Mouse (Mus musculus) lung, postnatal 0 days (tissue): ENCODE measurements around the gene Vamp1. TPM values are rescaled to one million over a fixed set of nuclear protein-coding genes. Genes with fewer than 3 reads are reported as not detected.

Source experiments
- ATAC-seq: fragments of 200-750 bp; cut with Nextera tagmentation; 2 replicates; pipeline ENCODE4 v1.8.0; 2017; ENCODE audit warnings: moderate library complexity
- DNase-seq: peaks from one replicate; pipeline ENCODE4 v3.0.0-alpha.2; 2016; ENCODE audit warnings: low spot score
- H3K27ac ChIP-seq: fragments of 300-500 bp; sonication (generic); 2 replicates; pipeline ENCODE4 v1.5.1; 2014; ENCODE audit warnings: antibody characterized with exemption, mild to moderate bottlenecking, low read length, mixed read lengths
- H3K27me3 ChIP-seq: fragments of 300-500 bp; sonication (generic); replicated peaks from 2 replicates; pipeline ENCODE4 v1.6.1; 2014; ENCODE audit warnings: low read length, mixed read lengths; ENCODE audit not compliant: insufficient read depth
- H3K36me3 ChIP-seq: fragments of 300-500 bp; sonication (generic); 2 replicates; pipeline ENCODE4 v1.6.1; 2014; ENCODE audit warnings: low read length, mixed read lengths; ENCODE audit not compliant: insufficient read depth
- H3K4me1 ChIP-seq: fragments of 300-500 bp; sonication (generic); 2 replicates; pipeline ENCODE4 v1.6.1; 2014; ENCODE audit warnings: antibody characterized with exemption, low read depth, low read length, mixed read lengths; ENCODE audit not compliant: insufficient read depth
- H3K4me2 ChIP-seq: fragments of 300-500 bp; sonication (generic); replicated peaks from 2 replicates; pipeline ENCODE4 v1.6.1; 2014; ENCODE audit warnings: low read depth, mild to moderate bottlenecking, low read length, moderate library complexity, mixed read lengths
- H3K4me3 ChIP-seq: fragments of 300-500 bp; sonication (generic); 2 replicates; pipeline ENCODE4 v1.5.1; 2014; ENCODE audit warnings: low read depth, low read length
- H3K9ac ChIP-seq: fragments of 300-500 bp; sonication (generic); replicated peaks from 2 replicates; pipeline ENCODE4 v1.6.1; 2014; ENCODE audit warnings: low read depth, mild to moderate bottlenecking
- H3K9me3 ChIP-seq: fragments of 300-500 bp; sonication (generic); 2 replicates; pipeline ENCODE4 v1.6.1; 2016; ENCODE audit warnings: low read length, mixed read lengths
- CTCF ChIP-seq: IDR thresholded peaks from 2 replicates; pipeline ENCODE4 v1.5.1; 2016; ENCODE audit warnings: antibody characterized with exemption, mild to moderate bottlenecking
- EP300 ChIP-seq: IDR thresholded peaks from 2 replicates; pipeline ENCODE4 v1.6.1; 2016; ENCODE audit warnings: antibody characterized with exemption, mild to moderate bottlenecking, control low read depth
- WGBS: fragments of 180-500 bp; shearing (Covaris S2); extraction: QIAGEN DNeasy Blood & Tissue Kit; methylation state at CpG from one replicate; pipeline ENCODE4 v1.1.7; 2014; 5-methylcytosine and 5-hydroxymethylcytosine counted together
- polyA plus RNA-seq: library from polyadenylated mRNA; unstranded; fragments of >200 nt; fragmentation: Nextera tagmentation; extraction: Ambion mirVana; gene quantifications from 2 replicates; pipeline ENCODE4 v1.2.1, GENCODE M21; 2015

Gene Vamp1
- polyA plus RNA-seq, 1 experiment from 2014 or later = 3.0 TPM

- H3K9me3 ChIP-seq = no peaks in the 10 kb centered on the region
- H3K27me3 ChIP-seq = no peaks in the 10 kb centered on the region
- H3K9ac ChIP-seq = no peak overlapping the region
- no peak overlapping the region for H3K4me3 ChIP-seq
- no peak for TF ChIP-seq EP300
- no peak for TF ChIP-seq CTCF
- no peaks in the 10 kb centered on the region for H3K36me3 ChIP-seq
- H3K27ac ChIP-seq = no peak overlapping the region
- 61% methylated on average over 3 of the region's 3 CpGs for WGBS
- peak; percentile 16 for DNase-seq
- no peak for ATAC-seq
- no peaks in the 10 kb centered on the region for H3K4me1 ChIP-seq
- H3K4me2 ChIP-seq = no peak overlapping the region
Observed at GRCm38 (mm10) chr6:125252285-125252684, 36.9 kb downstream of the Vamp1 start.

- Histone ChIP-seq H3K36me3 (no peaks in the 10 kb centered on the region), H3K9ac (no peak overlapping the region), H3K27ac (no peak overlapping the region), H3K4me3 (no peak overlapping the region), H3K4me1 (no peaks in the 10 kb centered on the region), H3K4me2 (no peak overlapping the region), H3K27me3 (no peaks in the 10 kb centered on the region), H3K9me3 (no peaks in the 10 kb centered on the region)
- no peak for DNase-seq
- no peak for ATAC-seq
- 81% methylated on average over 8 of the region's 8 CpGs for WGBS
- TF ChIP-seq EP300 = no peak
- TF ChIP-seq CTCF = no peak
Observed at GRCm38 (mm10) chr6:125252711-125253110, 37.4 kb downstream of the Vamp1 start.

- H3K27ac ChIP-seq = no peak overlapping the region
- no peak overlapping the region for H3K9ac ChIP-seq
- H3K4me2 ChIP-seq = no peak overlapping the region
- no peaks in the 10 kb centered on the region for H3K27me3 ChIP-seq
- H3K4me3 ChIP-seq = no peak overlapping the region
- no peak for TF ChIP-seq EP300
- TF ChIP-seq CTCF = no peak
- no peaks in the 10 kb centered on the region for H3K9me3 ChIP-seq
- 70% methylated on average over 14 of the region's 14 CpGs for WGBS
- no peaks in the 10 kb centered on the region for H3K4me1 ChIP-seq
- H3K36me3 ChIP-seq = no peaks in the 10 kb centered on the region
- ATAC-seq = no peak
- DNase-seq = no peak
Observed at GRCm38 (mm10) chr6:125253863-125254715, 38.7 kb downstream of the Vamp1 start.

- no peak for ATAC-seq
Observed at GRCm38 (mm10) chr6:125255516-125256044, 40.2 kb downstream of the Vamp1 start.

GRCm38 (mm10) chr6:125256222-125256966, 41.0 kb downstream of the Vamp1 start:
- ATAC-seq (no peak), DNase-seq (no peak)
- no peak for TF ChIP-seq CTCF
- TF ChIP-seq EP300 = no peak
- WGBS = 71% methylated on average over 8 of the region's 8 CpGs
- Histone ChIP-seq H3K4me2 (no peak overlapping the region), H3K36me3 (no peaks in the 10 kb centered on the region), H3K27ac (no peak overlapping the region), H3K9ac (no peak overlapping the region), H3K9me3 (no peaks in the 10 kb centered on the region), H3K27me3 (no peaks in the 10 kb centered on the region), H3K4me1 (no peaks in the 10 kb centered on the region), H3K4me3 (no peak overlapping the region)

More at GRCm38 (mm10) chr6:125255516-125256044, 40.2 kb downstream of the Vamp1 start:
- H3K36me3 ChIP-seq = no peaks in the 10 kb centered on the region
- no peak overlapping the region for H3K27ac ChIP-seq
- H3K4me3 ChIP-seq = no peak overlapping the region
- no peaks in the 10 kb centered on the region for H3K9me3 ChIP-seq
- no peak overlapping the region for H3K4me2 ChIP-seq
- 82% methylated on average over 7 of the region's 7 CpGs for WGBS
- no peak overlapping the region for H3K9ac ChIP-seq
- H3K27me3 ChIP-seq = no peaks in the 10 kb centered on the region
- no peak for TF ChIP-seq EP300
- no peak for TF ChIP-seq CTCF
- no peak for DNase-seq
- no peaks in the 10 kb centered on the region for H3K4me1 ChIP-seq

- H3K9ac ChIP-seq = no peak overlapping the region
- H3K4me1 ChIP-seq = no peaks in the 10 kb centered on the region
- ATAC-seq = no peak
- H3K4me3 ChIP-seq = no peak overlapping the region
- H3K27me3 ChIP-seq = no peaks in the 10 kb centered on the region
- H3K9me3 ChIP-seq = no peaks in the 10 kb centered on the region
- H3K36me3 ChIP-seq = no peaks in the 10 kb centered on the region
- DNase-seq = no peak
- no peak overlapping the region for H3K27ac ChIP-seq
- TF ChIP-seq CTCF (no peak), EP300 (no peak)
- WGBS = 62% methylated on average over 10 of the region's 10 CpGs
- no peak overlapping the region for H3K4me2 ChIP-seq
Observed at GRCm38 (mm10) chr6:125260006-125260555, 44.7 kb downstream of the Vamp1 start.
